Mouse (Mus musculus) effector memory CD4-positive, alpha-beta T cell, adult 7 months (primary cell): Measurements from ENCODE around the gene Vmn1r112. TPM values are rescaled to one million over a fixed set of nuclear protein-coding genes. Genes with fewer than 3 reads are reported as not detected.

ENCODE experiments used
- polyA plus RNA-seq: library from polyadenylated mRNA; unstranded; fragments of 100-300 nt; shearing (Covaris generic); gene quantifications from one replicate; pipeline ENCODE4 v1.2.1, GENCODE M21; 2017

Vmn1r112 gene
- not detected for polyA plus RNA-seq

DNA sequence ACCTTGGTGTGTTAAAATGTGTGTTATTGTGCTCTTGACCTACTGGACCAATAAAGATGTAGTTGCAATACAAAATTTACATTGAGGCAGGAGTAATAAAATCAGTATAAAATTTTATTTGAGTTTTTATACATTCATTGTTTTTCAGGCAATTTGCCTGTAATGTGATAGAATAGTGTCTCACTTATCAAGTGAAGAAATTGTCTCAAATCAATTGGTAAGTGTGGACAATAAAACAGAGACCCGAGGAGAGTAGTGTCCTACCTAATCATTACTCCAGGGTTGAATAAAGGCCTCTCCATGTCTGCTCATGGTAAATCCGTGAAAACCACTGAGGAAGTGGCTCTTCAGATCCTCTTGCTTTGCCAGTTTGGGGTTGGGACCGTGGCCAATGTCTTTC is at the start of gene Vmn1r112:
Gene Vmn1r112 (plus strand): TSS at position 301 of the 400 bp plus-strand sequence.

DNA sequence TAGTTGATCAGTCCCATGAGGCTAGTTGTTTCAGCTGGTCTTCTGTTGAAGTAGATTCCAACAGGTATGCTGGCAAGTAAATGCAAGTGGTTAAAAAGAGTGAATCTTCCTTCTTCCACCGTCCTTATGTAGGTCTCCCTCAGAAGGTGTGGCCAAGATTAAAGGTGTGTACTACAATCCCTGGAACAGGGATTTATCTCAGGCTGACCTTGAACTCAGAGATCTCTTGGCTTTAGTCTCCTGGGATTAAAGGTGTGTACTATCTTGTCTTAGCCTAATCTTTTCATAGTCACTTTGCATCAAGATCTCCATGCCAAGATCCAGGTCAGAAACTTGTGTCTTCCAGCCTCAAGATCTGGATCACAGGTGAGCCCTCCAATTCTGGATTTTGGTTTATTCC is 40.5 kb upstream of the Vmn1r112 start, which contains the start of gene Gm10668:
Gene Gm10668 (minus strand): TSS at position 101 of the 400 bp plus-strand sequence.

DNA sequence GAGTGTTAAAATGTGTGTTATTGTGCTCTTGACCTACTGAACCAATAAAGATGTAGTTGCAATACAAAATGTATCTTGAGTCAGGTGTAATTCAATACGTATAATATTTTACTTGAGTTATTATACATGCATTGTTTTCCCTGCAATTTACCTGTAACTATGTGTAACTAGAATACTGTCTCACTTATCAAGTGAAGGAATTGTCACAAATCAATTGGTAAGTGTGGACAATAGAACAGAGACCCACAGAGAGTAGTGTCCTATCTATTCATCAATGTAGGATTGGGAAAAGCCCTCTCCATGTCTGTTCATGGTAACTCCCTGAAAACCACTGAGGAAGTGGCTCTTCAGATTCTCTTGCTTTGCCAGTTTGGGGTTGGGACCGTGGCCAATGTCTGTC is 16.0 kb downstream of the Vmn1r112 start, which contains the start of gene Vmn1r113:
Gene Vmn1r113 (plus strand): TSS at position 301 of the 400 bp plus-strand sequence.

DNA sequence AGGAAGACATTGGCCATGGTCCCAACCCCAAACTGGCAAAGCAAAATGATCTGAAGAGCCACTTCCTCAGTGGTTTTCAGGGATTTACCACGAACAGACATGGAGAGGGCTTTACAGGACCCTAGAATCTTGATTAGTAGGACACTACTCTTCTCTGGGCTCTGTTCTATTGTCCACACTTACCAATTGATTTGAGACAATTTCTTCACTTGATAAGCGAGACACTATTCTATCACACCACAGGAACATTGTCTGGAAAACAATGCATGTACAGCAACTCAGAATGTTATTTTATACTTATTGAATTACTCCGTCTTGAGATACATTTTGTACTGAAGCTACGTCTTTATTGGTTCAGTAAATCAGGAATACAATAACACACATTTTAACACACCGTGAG is 41.1 kb downstream of the Vmn1r112 start, which contains the start of gene Vmn1r114:
Gene Vmn1r114 (minus strand): TSS at position 101 of the 400 bp plus-strand sequence.

Other genes with a start within 250 kb of the Vmn1r112 start
- not detected for gene Vmn1r104, start 237.3 kb upstream of the Vmn1r112 start, polyA plus RNA-seq
- gene Gm5726, start 225.4 kb upstream of the Vmn1r112 start, polyA plus RNA-seq: not detected
- not detected for gene Gm4141, start 194.9 kb upstream of the Vmn1r112 start, polyA plus RNA-seq
- gene Gm4513, start 172.2 kb upstream of the Vmn1r112 start, polyA plus RNA-seq: 0.65 TPM
- 1.1 TPM for gene Vmn1r107, start 102.3 kb upstream of the Vmn1r112 start, polyA plus RNA-seq
- gene Vmn1r111, start 68.0 kb upstream of the Vmn1r112 start, polyA plus RNA-seq: not detected
- gene Gm10668, start 40.6 kb upstream of the Vmn1r112 start, polyA plus RNA-seq: not detected
- gene Vmn1r113, start 16.1 kb downstream of the Vmn1r112 start, polyA plus RNA-seq: not detected
- not detected for gene Vmn1r114, start 41.0 kb downstream of the Vmn1r112 start, polyA plus RNA-seq
- not detected for gene Vmn1r115, start 73.8 kb downstream of the Vmn1r112 start, polyA plus RNA-seq
- not detected for gene Vmn1r116, start 101.1 kb downstream of the Vmn1r112 start, polyA plus RNA-seq
- not detected for gene Vmn1r117, start 112.9 kb downstream of the Vmn1r112 start, polyA plus RNA-seq
- gene Vmn1r118, start 141.2 kb downstream of the Vmn1r112 start, polyA plus RNA-seq: not detected
- gene Vmn1r119, start 241.3 kb downstream of the Vmn1r112 start, polyA plus RNA-seq: not detected